Comparison of ENCODE assay signal across 9 mouse cellular contexts in the genomic region with DNA sequence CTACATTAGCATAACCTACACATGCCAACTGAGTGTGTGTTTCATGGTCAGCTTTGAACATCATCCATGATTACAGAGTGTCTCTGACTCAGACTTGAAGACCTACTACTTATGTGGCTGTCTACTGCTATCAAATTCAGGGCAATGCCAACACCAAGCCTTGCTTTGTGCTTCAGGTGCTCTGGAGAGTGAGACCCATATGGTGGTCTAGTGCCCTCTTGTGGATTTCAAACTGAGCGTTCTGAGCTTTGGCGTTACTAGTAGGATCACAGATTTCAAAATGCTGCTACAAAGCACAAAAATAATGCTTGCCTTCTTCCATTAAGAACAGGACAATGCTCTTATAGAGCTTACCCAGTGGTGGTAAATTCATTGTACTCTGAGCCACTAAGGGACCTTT.
DNase-seq lines count a peak whose midpoint lies in the region; TF ChIP-seq lines count a peak whose summit lies in the region.
"Had no signal": no experiment of that assay in that cellular context is flagged by ENCODE, and none has a peak within 500 bp of the region (broad histone marks: within the 10 kb centered on the region; RNA-seq: fewer than 3 reads in every experiment).

No protein-coding gene starts in this region.

- peak; percentile 56 for TF ChIP-seq CTCF in cerebellum, adult 2 months (IDR thresholded peaks at IDR 0.05; ENCODE audit: borderline replicate concordance, insufficient read depth, low read depth, low read length)

- TF ChIP-seq POLR2A in cerebellum, adult 2 months (IDR thresholded peaks at IDR 0.05; ENCODE audit: borderline replicate concordance, insufficient read depth, low read length): no peak

- H3K4me3 ChIP-seq in cerebellum, adult 2 months (replicated peaks; ENCODE audit: insufficient read depth, low read depth, low read length): no peak overlapping the region
- H3K4me3 ChIP-seq: embryonic facial prominence, embryonic 13.5 days; neural tube, embryonic 13.5 days had no signal

- no peaks in the 10 kb centered on the region for H3K27me3 ChIP-seq in cerebellum, adult 2 months (ENCODE audit: control insufficient read depth, insufficient read depth, low read length)
- H3K27me3 ChIP-seq: embryonic facial prominence, embryonic 13.5 days; neural tube, embryonic 13.5 days had no signal

- H3K27ac ChIP-seq in cerebellum, adult 2 months (ENCODE audit: insufficient read depth, low read length): no peak overlapping the region
- H3K27ac ChIP-seq: embryonic facial prominence, embryonic 13.5 days; neural tube, embryonic 13.5 days had no signal

- peak; percentile 11 for DNase-seq in left cerebral cortex, adult 11 months (ENCODE audit: low spot score)
- no peak for DNase-seq in left cerebral cortex, postnatal 10 days (ENCODE audit: extremely low spot score in 1 of 2, low spot score in 2 of 2)
- peak; percentile 38 for DNase-seq in R1 (ENCODE audit: low read depth, low spot score)
- peak in 1 of 2 experiments; percentile 43 for DNase-seq in cerebellum, adult 2 months
- DNase-seq in kidney, postnatal 14 days: peak; percentile 49
- no peak for DNase-seq in spleen, adult 12 weeks (ENCODE audit: low spot score)
- DNase-seq in spleen, postnatal 4 days (ENCODE audit: low spot score in 2 of 2): no peak

- H3K4me1 ChIP-seq in cerebellum, adult 2 months (ENCODE audit: control insufficient read depth, insufficient read depth, low read length): no peaks in the 10 kb centered on the region; the same call in 1 of the 2 replicates

- WGBS in cerebellum, adult 2 months: 53% methylated on average over 2 of the region's 2 CpGs

- intact Hi-C loops in left cerebral cortex, postnatal 10 days (cut with DNase I): loop anchor here (5.0 to 10.0 kb wide), 2 partner anchors 397 to 550 kb away; no protein-coding TSS in a partner anchor

Comparison
In these comparisons a context has a peak if more than half of its experiments do, and no peak if none do; other contexts are left out.
1. DNase-seq: peak in left cerebral cortex, adult 11 months (single experiment), R1 (single experiment) and kidney, postnatal 14 days (single experiment); none in left cerebral cortex, postnatal 10 days (0 of 2), spleen, adult 12 weeks (single experiment) and spleen, postnatal 4 days (0 of 2).